Mouse (Mus musculus) liver, postnatal 0 days (tissue): ENCODE results near the gene Shq1.

ENCODE experiments used
- CTCF ChIP-seq: sonication (generic); IDR thresholded peaks from 2 replicates; pipeline ENCODE4 v1.5.1; 2016; ENCODE audit warnings: antibody characterized with exemption, low read depth
- EP300 ChIP-seq: IDR thresholded peaks from 2 replicates; pipeline ENCODE4 v1.6.1; 2016; ENCODE audit warnings: antibody characterized with exemption, low read depth, mild to moderate bottlenecking

GRCm38 (mm10) chr6:100662224-100662623 is 8.7 kb downstream of the Shq1 start:
- TF ChIP-seq EP300: no peak
- no peak for TF ChIP-seq CTCF
